Mouse (Mus musculus): ENCODE measurements around the gene Sema4g. TPM values are rescaled to one million over a fixed set of nuclear protein-coding genes. Genes with fewer than 3 reads are reported as not detected.
A peak's percentile ranks its signal among the peaks of the same experiment; 100 is the strongest.

The Sema4g gene
- polyA plus RNA-seq, 1 experiment from 2014 or later = 17.6 TPM

DNA sequence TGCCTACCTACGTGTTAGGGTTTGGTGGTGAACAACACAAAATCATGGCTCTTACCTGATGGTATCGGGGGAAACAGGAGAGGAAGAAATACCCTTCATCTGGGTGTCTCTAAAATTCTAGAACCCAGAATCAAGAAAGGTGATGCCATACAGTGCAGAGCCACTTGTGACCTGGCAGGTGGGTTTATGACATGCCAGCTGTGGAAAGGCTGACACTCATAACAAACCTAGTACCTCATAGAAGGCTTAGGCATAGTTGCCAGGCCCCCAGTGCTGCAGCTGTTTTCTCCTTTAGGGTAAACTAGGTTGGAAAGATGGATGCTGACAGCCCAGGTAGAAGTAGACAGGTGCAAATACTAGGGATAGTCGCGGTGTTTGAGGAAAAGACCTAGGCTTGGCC, 4.5 kb upstream of the Sema4g start:
- Histone ChIP-seq H3K27me3 (ENCODE audit: control insufficient read depth, insufficient read depth, low read length) (no peaks in the 10 kb centered on the region), H3K4me1 (ENCODE audit: control insufficient read depth, insufficient read depth, low read length) (no peaks in the 10 kb centered on the region; the same call in 1 of the 2 replicates), H3K9ac (replicated peaks; ENCODE audit: low read length) (no peak overlapping the region), H3K4me3 (replicated peaks; ENCODE audit: low read depth, low read length) (no peak overlapping the region), H3K36me3 (ENCODE audit: control insufficient read depth, insufficient read depth, low read length) (peaks cover 26% of the 10 kb centered on the region), H3K27ac (replicated peaks; ENCODE audit: low read depth, low read length) (no peak overlapping the region), H3K4me2 (ENCODE audit: low read length) (no peak overlapping the region), H3K9me3 (ENCODE audit: control insufficient read depth, low read length) (no peaks in the 10 kb centered on the region)
- DNase-seq = no peak
- ATAC-seq (ENCODE audit: low FRiP score, low TSS enrichment) = no peak
- WGBS = 95% methylated on average over 4 of the region's 4 CpGs

DNA sequence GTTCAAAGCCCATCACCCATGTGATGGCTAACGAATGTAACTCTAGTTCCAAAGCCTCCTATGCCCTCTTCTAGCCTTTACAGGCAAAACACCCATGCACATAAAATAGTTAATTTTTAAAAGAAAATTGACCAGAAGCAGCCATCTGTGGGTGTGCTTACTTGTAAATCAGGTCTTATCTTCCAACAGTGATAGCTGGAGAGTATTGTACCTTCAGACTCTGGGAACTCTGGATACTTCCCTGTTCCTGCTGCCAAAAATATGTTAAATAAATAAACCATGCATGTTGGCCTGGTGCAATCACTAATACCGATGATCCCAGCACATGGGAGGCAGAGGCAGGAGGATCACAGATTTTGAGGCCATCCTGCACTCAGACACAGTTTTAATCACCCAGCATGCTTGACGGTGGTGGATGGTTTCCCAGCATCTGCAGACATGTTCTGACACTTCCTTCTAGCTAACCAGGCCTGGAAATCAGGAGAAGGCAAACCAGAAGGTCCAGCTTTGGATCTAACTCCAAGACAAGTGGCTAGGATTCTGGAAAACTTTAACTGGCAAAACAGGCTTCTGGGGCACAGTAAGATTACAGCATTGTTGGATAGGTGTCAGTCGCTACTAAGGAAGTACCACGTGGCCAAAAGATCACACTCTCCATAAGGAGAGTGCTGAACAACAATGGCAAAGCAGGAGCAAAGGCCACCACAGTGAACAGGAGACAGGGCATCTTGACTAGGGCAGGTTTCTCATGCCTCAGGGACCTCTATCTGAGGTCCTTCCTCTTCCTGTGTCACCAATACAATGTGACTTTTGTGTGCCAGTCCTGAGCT, 3.5 kb upstream of the Sema4g start:
- H3K27ac ChIP-seq (replicated peaks; ENCODE audit: low read depth, low read length) = no peak overlapping the region
- H3K4me3 ChIP-seq (replicated peaks; ENCODE audit: low read depth, low read length) = no peak overlapping the region
- H3K9me3 ChIP-seq (ENCODE audit: control insufficient read depth, low read length) = no peaks in the 10 kb centered on the region
- peaks cover 8% of the 10 kb centered on the region for H3K4me1 ChIP-seq (ENCODE audit: control insufficient read depth, insufficient read depth, low read length)
- H3K27me3 ChIP-seq (ENCODE audit: control insufficient read depth, insufficient read depth, low read length) = no peaks in the 10 kb centered on the region
- peaks cover 17% of the 10 kb centered on the region for H3K36me3 ChIP-seq (ENCODE audit: control insufficient read depth, insufficient read depth, low read length)
- 69% methylated on average over 5 of the region's 5 CpGs for WGBS
- H3K9ac ChIP-seq (replicated peaks; ENCODE audit: low read length) = no peak overlapping the region
- no peak overlapping the region for H3K4me2 ChIP-seq (ENCODE audit: low read length)
- DNase-seq (no peak), ATAC-seq (ENCODE audit: low FRiP score, low TSS enrichment) (no peak)

DNA sequence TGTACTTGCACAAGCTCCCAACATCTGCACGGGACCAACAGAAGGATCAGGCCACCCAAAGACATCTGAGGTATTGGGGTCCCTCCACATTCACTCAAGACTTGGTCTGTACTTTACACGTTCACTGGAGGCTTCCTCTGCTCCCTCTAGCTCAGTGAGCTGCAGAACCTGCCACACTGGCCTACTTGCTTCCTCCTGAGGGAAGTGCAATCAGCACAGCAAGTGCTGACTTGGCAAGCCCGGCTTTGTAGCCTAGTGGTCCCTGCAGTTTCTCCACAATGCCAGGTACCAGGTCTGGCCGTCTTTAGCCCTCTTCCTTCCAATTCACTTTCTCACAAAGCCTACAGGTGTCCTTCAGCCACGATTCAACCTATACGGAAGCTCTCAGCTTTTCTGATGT, 1.9 kb upstream of the Sema4g start:
- peaks cover 23% of the 10 kb centered on the region for H3K4me1 ChIP-seq (ENCODE audit: control insufficient read depth, insufficient read depth, low read length)
- H3K9ac ChIP-seq (replicated peaks; ENCODE audit: low read length) = no peak overlapping the region
- peaks cover 4% of the 10 kb centered on the region for H3K36me3 ChIP-seq (ENCODE audit: control insufficient read depth, insufficient read depth, low read length)
- no peaks in the 10 kb centered on the region for H3K27me3 ChIP-seq (ENCODE audit: control insufficient read depth, insufficient read depth, low read length)
- H3K9me3 ChIP-seq (ENCODE audit: control insufficient read depth, low read length) = no peaks in the 10 kb centered on the region
- no peak overlapping the region for H3K27ac ChIP-seq (replicated peaks; ENCODE audit: low read depth, low read length)
- DNase-seq = no peak
- H3K4me3 ChIP-seq (replicated peaks; ENCODE audit: low read depth, low read length) = no peak overlapping the region
- H3K4me2 ChIP-seq (ENCODE audit: low read length) = no peak overlapping the region
- WGBS = 70% methylated on average over 6 of the region's 6 CpGs
- no peak for ATAC-seq (ENCODE audit: low FRiP score, low TSS enrichment)

- WGBS = 54% methylated on average over 6 of the region's 6 CpGs
- H3K27me3 ChIP-seq (ENCODE audit: control insufficient read depth, insufficient read depth, low read length) = no peaks in the 10 kb centered on the region
- no peak overlapping the region for H3K9ac ChIP-seq (replicated peaks; ENCODE audit: low read length)
- peaks cover 9% of the 10 kb centered on the region for H3K36me3 ChIP-seq (ENCODE audit: control insufficient read depth, insufficient read depth, low read length)
- no peaks in the 10 kb centered on the region for H3K9me3 ChIP-seq (ENCODE audit: control insufficient read depth, low read length)
- H3K4me2 ChIP-seq (ENCODE audit: low read length) = no peak overlapping the region
- ATAC-seq (ENCODE audit: low FRiP score, low TSS enrichment) (no peak), DNase-seq (no peak)
- H3K4me3 ChIP-seq (replicated peaks; ENCODE audit: low read depth, low read length) = no peak overlapping the region
- H3K27ac ChIP-seq (replicated peaks; ENCODE audit: low read depth, low read length) = no peak overlapping the region
- H3K4me1 ChIP-seq (ENCODE audit: control insufficient read depth, insufficient read depth, low read length) = peaks cover 23% of the 10 kb centered on the region
Observed at GRCm38 (mm10) chr19:44987851-44988250, 1.1 kb upstream of the Sema4g start.

GRCm38 (mm10) chr19:44988321-44988720, 580 bp upstream of the Sema4g start:
- Histone ChIP-seq H3K4me2 (ENCODE audit: low read length) (peak overlapping the region; percentile 70), H3K36me3 (ENCODE audit: control insufficient read depth, insufficient read depth, low read length) (peaks cover 14% of the 10 kb centered on the region), H3K4me3 (replicated peaks; ENCODE audit: low read depth, low read length) (peak overlapping the region; percentile 80), H3K9me3 (ENCODE audit: control insufficient read depth, low read length) (no peaks in the 10 kb centered on the region), H3K4me1 (ENCODE audit: control insufficient read depth, insufficient read depth, low read length) (peaks cover 23% of the 10 kb centered on the region), H3K27ac (replicated peaks; ENCODE audit: low read depth, low read length) (0 out of 2 replicates have a peak overlapping the region, but pooled peaks have one; percentile 73), H3K27me3 (ENCODE audit: control insufficient read depth, insufficient read depth, low read length) (no peaks in the 10 kb centered on the region), H3K9ac (replicated peaks; ENCODE audit: low read length) (peak overlapping the region; percentile 84)
- no peak for DNase-seq
- 21% methylated on average over 9 of the region's 9 CpGs for whole genome bisulfite sequencing
- ATAC-seq (ENCODE audit: low FRiP score, low TSS enrichment) = no peak

GRCm38 (mm10) chr19:44989567-44990495, 930 bp downstream of the Sema4g start:
- H3K27me3 ChIP-seq (ENCODE audit: control insufficient read depth, insufficient read depth, low read length) = no peaks in the 10 kb centered on the region
- H3K4me1 ChIP-seq (ENCODE audit: control insufficient read depth, insufficient read depth, low read length) = peaks cover 23% of the 10 kb centered on the region
- WGBS = 4% methylated on average over 22 of the region's 22 CpGs
- H3K36me3 ChIP-seq (ENCODE audit: control insufficient read depth, insufficient read depth, low read length) = peaks cover 20% of the 10 kb centered on the region
- no peaks in the 10 kb centered on the region for H3K9me3 ChIP-seq (ENCODE audit: control insufficient read depth, low read length)
- peak overlapping the region; percentile 80 for H3K4me3 ChIP-seq (replicated peaks; ENCODE audit: low read depth, low read length)
- peak overlapping the region; percentile 84 for H3K9ac ChIP-seq (replicated peaks; ENCODE audit: low read length)
- peak overlapping the region; percentile 70 for H3K4me2 ChIP-seq (ENCODE audit: low read length)
- peak overlapping the region; percentile 73 for H3K27ac ChIP-seq (replicated peaks; ENCODE audit: low read depth, low read length)
- DNase-seq = peak; percentile 9
- ATAC-seq (ENCODE audit: low FRiP score, low TSS enrichment) = no peak; the same call in 1 of the 2 replicates

DNA sequence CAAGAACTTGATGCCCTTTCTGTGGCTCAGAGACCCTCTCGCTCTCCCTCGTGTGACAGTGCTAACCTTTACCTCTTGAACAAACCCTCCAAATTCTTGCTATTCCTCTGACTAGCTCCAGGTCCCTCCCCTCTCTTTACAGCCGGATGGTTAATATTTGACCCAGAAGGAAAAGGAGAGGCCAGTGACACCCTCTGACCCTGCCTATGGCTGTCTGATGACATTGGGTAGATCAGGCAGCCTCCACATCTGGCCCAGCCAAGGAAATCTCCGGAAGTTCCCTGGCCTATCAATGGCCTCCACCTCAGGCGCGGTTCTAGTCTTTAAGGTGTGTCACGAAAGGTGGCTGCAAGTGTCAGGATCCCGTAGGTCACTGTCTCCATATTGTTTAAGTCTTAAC, 2.1 kb downstream of the Sema4g start:
- Histone ChIP-seq H3K4me3 (replicated peaks; ENCODE audit: low read depth, low read length) (no peak overlapping the region), H3K9ac (replicated peaks; ENCODE audit: low read length) (0 out of 2 replicates have a peak overlapping the region, but pooled peaks have one; percentile 84), H3K36me3 (ENCODE audit: control insufficient read depth, insufficient read depth, low read length) (peaks cover 21% of the 10 kb centered on the region), H3K27me3 (ENCODE audit: control insufficient read depth, insufficient read depth, low read length) (no peaks in the 10 kb centered on the region), H3K9me3 (ENCODE audit: control insufficient read depth, low read length) (no peaks in the 10 kb centered on the region), H3K4me1 (ENCODE audit: control insufficient read depth, insufficient read depth, low read length) (peaks cover 23% of the 10 kb centered on the region), H3K27ac (replicated peaks; ENCODE audit: low read depth, low read length) (no peak overlapping the region), H3K4me2 (ENCODE audit: low read length) (peak overlapping the region; percentile 70)
- WGBS = 89% methylated on average over 8 of the region's 8 CpGs
- no peak for ATAC-seq (ENCODE audit: low FRiP score, low TSS enrichment)
- DNase-seq = no peak

GRCm38 (mm10) chr19:44992246-44992645, 3.3 kb downstream of the Sema4g start:
- Histone ChIP-seq H3K4me3 (replicated peaks; ENCODE audit: low read depth, low read length) (no peak overlapping the region), H3K9ac (replicated peaks; ENCODE audit: low read length) (no peak overlapping the region), H3K9me3 (ENCODE audit: control insufficient read depth, low read length) (no peaks in the 10 kb centered on the region), H3K4me2 (ENCODE audit: low read length) (no peak overlapping the region), H3K4me1 (ENCODE audit: control insufficient read depth, insufficient read depth, low read length) (peaks cover 23% of the 10 kb centered on the region), H3K27me3 (ENCODE audit: control insufficient read depth, insufficient read depth, low read length) (no peaks in the 10 kb centered on the region), H3K36me3 (ENCODE audit: control insufficient read depth, insufficient read depth, low read length) (peaks cover 33% of the 10 kb centered on the region), H3K27ac (replicated peaks; ENCODE audit: low read depth, low read length) (no peak overlapping the region)
- ATAC-seq (ENCODE audit: low FRiP score, low TSS enrichment) (no peak), DNase-seq (no peak)
- WGBS = 60% methylated on average over 7 of the region's 7 CpGs
